Mouse (Mus musculus) thymus, postnatal 36 days (tissue): ENCODE results near the gene Sfxn3.

Source experiments
- DNase-seq, 2 experiments: peaks; one replicate each; pipeline ENCODE4 v3.0.0; 2022; ENCODE audit warnings: mixed read lengths in 2 of 2

Sfxn3 gene

GRCm38 (mm10) chr19:45047935-45048643, 786 bp downstream of the Sfxn3 start:
- DNase-seq, result peak in 1 of 2 experiments; percentile 58

GRCm38 (mm10) chr19:45048644-45049365, 1.5 kb downstream of the Sfxn3 start:
- DNase-seq, result no peak

- no peak for DNase-seq
These were observed 2.2 kb downstream of the Sfxn3 start for GRCm38 (mm10) chr19:45049523-45049922.

- DNase-seq, result no peak
These were observed 6.1 kb downstream of the Sfxn3 start for GRCm38 (mm10) chr19:45053451-45053850.

GRCm38 (mm10) chr19:45054892-45055690, 7.8 kb downstream of the Sfxn3 start:
- DNase-seq, result no peak

GRCm38 (mm10) chr19:45056364-45056763, 9.1 kb downstream of the Sfxn3 start:
- DNase-seq, result peak in 1 of 2 experiments; percentile 23

- DNase-seq, result peak; percentile 37 to 68
These were observed 9.8 kb downstream of the Sfxn3 start for GRCm38 (mm10) chr19:45056908-45057698.

- DNase-seq, result no peak
These were observed 10.4 kb downstream of the Sfxn3 start for GRCm38 (mm10) chr19:45057724-45058112.

- peak; percentile 88 to 89 for DNase-seq
These were observed 11.0 kb downstream of the Sfxn3 start for GRCm38 (mm10) chr19:45058113-45058839.

GRCm38 (mm10) chr19:45058841-45059240, 11.5 kb downstream of the Sfxn3 start:
- no peak for DNase-seq

- DNase-seq, result peak; percentile 57 to 60
These were observed 16.4 kb downstream of the Sfxn3 start for GRCm38 (mm10) chr19:45063565-45064292.

GRCm38 (mm10) chr19:45065226-45065625, 17.9 kb downstream of the Sfxn3 start:
- no peak for DNase-seq

- DNase-seq, result no peak
These were observed 19.9 kb downstream of the Sfxn3 start for GRCm38 (mm10) chr19:45067170-45067569.

- DNase-seq, result no peak
These were observed 20.6 kb downstream of the Sfxn3 start for GRCm38 (mm10) chr19:45067758-45068510.

- peak; percentile 83 to 86 for DNase-seq
These were observed 26.7 kb downstream of the Sfxn3 start for GRCm38 (mm10) chr19:45073871-45074542.

GRCm38 (mm10) chr19:45074580-45075322, 27.4 kb downstream of the Sfxn3 start, which contains the start of gene Kazald1:
Kazald1 (plus strand) TSS chr19:45075241.
- DNase-seq, result peak; percentile 91

GRCm38 (mm10) chr19:45075323-45076035, 28.2 kb downstream of the Sfxn3 start:
- no peak for DNase-seq

GRCm38 (mm10) chr19:45076036-45076575, 28.8 kb downstream of the Sfxn3 start:
- DNase-seq, result no peak
